Mouse (Mus musculus) left cerebral cortex, postnatal 36 days (tissue): ENCODE results near the gene Armc8. TPM values are rescaled to one million over a fixed set of nuclear protein-coding genes. Genes with fewer than 3 reads are reported as not detected.

Experiments used
- DNase-seq, 2 experiments: peaks; one replicate each; pipeline ENCODE4 v3.0.0; 2021 to 2022; ENCODE audit warnings: low spot score in 2 of 2, mixed read lengths in 1 of 2
- intact Hi-C: fragments of 180-260 bp; cut with DNase I; formaldehyde crosslinking; loops from one replicate; pipeline ENCODE4 v1.15.1; 2025
- total RNA-seq, 2 experiments: library from RNA; stranded (reverse); gene quantifications; 2 replicates each; pipeline ENCODE4 v1.2.3; 2021

Armc8 gene
- total RNA-seq, 2 experiments from 2014 or later: 49.5 to 52.4 TPM

DNA sequence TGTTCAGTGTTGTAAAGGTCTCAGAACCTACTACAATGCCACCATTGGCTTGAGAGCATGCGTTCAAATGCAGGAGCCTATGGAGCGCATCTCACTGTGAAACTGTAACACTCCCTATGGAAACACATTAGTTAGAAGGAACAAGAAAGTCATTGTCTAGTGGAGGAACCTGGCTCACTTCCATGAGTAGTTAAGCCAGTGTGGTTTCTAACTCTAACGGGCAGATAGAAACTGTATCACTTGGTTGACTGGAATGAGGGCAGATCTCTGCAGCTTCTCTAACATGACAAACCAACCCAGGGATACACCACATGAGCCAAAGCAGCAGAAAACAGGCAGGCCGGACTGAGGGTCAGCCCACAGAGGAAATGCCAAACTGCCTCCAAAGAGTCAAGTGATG is 114.5 kb downstream of the Armc8 start:
- DNase-seq: no peak
- intact Hi-C loops: no loop called here

- no peak for DNase-seq
- intact Hi-C loops: no loop called here
These were observed 117.5 kb downstream of the Armc8 start, which contains the start of gene Nme9 for GRCm38 (mm10) chr9:99451161-99451560. Gene Nme9, plus strand, starts transcription at chr9:99451475.

DNA sequence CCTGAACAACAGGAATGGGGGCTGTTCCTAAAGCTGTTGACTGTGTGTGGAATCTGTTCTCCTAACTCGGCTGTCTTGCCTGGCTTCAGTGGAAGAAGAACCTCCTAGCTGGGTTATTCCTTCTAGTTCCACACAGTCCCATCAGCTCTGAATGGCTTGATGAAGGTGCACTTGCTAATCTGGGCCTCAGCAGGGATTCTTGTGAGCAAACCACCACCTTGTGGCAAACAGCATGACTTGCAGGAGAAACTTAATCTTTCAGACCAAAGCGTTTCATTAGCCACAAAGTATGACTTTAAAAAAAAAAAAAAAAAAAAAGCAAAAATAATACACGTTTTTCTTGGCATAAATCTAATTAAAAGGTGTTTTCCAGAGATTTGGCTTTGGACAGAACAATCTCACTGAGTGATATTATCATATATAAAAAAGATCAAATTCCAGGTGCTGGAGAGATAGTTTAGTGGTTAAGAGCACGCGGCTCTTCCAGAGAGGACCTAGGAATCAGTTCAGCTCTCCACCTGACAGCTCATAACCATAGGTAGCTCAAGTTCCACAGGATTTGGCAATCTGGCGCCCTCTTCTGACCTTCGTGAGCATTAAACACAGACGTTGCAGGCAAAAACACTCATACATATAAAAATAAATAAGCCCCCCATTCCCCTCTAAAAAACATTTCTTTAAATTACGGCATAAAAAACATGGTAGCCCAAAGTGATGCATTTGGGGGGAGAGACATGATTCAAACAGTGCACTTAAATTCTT is 118.6 kb downstream of the Armc8 start:
- no peak for DNase-seq
- intact Hi-C loops: loop anchor here (5.0 kb wide), 2 partner anchors 208 to 388 kb away; partner anchors contain the start of gene Cep70

- intact Hi-C loops: loop anchor here (5.0 kb wide), 2 partner anchors 205 to 385 kb away; partner anchors contain the start of gene Cep70
- DNase-seq: no peak
These were observed 121.4 kb downstream of the Armc8 start for GRCm38 (mm10) chr9:99447323-99447722.

DNA sequence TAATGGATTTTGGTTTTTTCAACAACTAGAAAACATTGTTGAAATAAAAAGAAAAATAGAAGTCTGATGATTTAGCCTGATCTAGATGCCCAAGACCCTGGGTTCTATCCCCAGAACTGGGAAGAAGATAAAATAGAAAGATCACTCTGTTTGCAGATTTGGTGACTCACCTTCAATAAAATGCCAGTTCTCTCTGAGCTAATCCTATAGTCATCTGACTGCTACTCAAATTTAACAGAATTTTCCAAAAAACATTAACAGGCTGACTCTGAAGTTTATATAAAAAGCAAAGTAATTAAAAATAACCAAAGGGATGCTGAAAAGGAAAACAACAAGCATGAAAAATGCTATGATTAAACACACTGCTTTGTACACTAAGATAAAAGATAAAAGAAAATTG is 122.4 kb downstream of the Armc8 start:
- no peak for DNase-seq
- intact Hi-C loops: loop anchor here (5.0 kb wide), 2 partner anchors 204 to 384 kb away; partner anchors contain the start of gene Cep70

- no peak for DNase-seq
- intact Hi-C loops: loop anchor here (5.0 kb wide), 2 partner anchors 202 to 382 kb away; partner anchors contain the start of gene Cep70
These were observed 124.0 kb downstream of the Armc8 start for GRCm38 (mm10) chr9:99444590-99445178.

DNA sequence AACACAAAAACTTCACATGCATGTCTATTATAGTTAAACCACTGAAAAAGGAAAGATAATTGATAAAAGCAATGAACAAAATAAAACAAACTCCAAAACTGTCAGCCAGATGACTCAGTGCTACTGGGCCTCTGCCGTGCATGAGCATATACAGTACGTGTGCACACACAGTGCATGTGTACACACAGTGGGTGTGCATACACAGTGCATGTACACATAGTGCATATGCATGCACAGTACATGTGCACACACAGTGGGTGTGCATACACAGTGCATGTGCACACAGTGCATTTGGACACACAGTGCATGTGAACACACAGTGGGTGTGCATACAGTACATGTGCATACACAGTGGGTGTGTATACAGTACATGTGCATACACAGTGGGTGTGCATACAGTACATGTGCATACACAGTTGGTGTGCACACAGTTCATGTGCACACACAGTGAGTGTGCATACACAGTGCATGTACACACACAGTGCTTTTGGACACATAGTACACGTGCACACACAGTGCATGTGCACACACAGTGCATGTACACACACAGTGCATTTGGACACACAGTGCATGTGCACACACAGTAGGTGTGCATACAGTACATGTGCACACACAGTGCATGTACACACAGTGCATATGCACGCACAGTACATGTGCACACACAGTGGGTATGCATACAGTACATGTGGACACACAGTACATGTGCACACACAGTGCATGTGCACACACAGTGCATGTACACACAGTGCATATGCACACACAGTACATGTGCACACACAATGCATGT is 126.9 kb downstream of the Armc8 start:
- DNase-seq: no peak
- intact Hi-C loops: no loop called here

DNA sequence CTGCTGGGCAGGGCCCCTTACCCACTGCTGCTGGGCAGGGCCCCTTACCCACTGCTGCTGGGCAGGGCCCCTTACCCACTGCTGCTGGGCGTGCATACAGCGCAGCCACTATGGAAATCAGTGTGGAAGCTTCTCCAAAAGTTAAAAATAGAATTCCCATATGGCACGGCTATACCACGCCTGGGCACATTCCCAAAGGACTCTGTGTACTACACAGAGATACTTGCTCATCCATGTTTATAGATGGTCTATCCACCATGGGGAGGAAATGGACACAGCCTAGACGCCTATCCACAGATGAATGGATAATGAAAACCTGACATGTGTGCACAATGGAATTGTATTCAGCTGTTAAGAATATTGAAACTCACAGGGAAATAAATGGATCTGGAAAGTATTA is 127.8 kb downstream of the Armc8 start:
- DNase-seq: peak; percentile 78 to 79
- intact Hi-C loops: no loop called here

DNA sequence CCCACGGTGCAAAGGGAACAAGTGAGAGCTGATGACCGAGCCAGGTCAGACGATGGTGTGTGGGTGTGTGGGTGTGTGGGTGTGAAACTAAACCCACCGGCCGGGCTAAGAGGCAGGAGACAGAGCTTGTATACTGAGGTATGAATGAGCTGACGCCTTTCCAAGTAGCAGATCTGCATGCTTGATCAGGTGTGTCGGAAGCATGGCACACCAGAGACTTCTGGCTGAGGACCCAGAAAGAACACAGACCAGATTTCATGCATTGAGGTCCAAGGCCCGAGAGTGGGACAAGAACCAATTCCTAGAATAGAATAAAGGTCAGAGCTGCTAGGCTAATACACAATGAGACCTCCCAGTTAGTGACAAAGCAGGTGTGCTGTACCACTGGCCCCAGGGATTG is 129.6 kb downstream of the Armc8 start:
- intact Hi-C loops: loop anchor here (5.0 kb wide), 1 partner anchor 52 kb away; no protein-coding TSS in a partner anchor
- no peak for DNase-seq

DNA sequence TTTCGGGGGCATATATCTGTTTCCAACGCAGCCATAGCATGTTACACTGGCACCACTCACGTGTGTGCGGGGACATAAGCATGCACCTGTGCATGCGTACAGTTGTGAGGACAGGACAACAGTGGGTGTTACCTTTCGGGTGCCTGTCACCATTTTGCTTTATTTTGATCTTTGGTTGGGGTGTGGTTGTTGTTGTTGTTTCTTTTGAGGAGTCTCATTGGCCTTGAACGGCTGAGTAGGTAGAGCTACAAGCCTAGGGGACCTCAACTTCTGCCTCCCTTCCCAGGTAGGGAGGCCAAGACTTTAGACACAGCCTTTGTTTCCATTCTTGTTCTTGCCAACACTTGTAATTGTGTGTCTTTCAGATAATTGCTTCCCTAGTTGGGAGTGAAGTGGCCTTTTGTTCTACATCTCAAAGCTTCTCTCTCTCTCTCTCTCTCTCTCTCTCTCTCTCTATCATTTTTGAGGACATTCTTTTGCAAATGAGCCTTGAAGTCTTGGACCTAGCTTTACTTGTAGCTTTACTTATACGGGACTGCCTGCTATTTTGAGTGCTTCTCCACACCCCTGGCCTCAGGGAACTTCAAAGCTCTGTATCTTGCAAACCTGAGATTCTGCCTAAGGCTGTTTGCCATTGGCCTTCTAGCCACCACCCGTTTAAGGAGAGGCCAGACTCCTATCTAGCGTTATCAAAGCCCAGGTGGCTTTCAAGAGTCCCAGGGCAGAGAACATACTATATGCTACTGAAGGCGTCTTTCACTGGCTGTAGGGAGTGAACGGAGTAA is 130.7 kb downstream of the Armc8 start:
- DNase-seq: no peak
- intact Hi-C loops: loop anchor here (5.0 kb wide), 1 partner anchor 51 kb away; no protein-coding TSS in a partner anchor

DNA sequence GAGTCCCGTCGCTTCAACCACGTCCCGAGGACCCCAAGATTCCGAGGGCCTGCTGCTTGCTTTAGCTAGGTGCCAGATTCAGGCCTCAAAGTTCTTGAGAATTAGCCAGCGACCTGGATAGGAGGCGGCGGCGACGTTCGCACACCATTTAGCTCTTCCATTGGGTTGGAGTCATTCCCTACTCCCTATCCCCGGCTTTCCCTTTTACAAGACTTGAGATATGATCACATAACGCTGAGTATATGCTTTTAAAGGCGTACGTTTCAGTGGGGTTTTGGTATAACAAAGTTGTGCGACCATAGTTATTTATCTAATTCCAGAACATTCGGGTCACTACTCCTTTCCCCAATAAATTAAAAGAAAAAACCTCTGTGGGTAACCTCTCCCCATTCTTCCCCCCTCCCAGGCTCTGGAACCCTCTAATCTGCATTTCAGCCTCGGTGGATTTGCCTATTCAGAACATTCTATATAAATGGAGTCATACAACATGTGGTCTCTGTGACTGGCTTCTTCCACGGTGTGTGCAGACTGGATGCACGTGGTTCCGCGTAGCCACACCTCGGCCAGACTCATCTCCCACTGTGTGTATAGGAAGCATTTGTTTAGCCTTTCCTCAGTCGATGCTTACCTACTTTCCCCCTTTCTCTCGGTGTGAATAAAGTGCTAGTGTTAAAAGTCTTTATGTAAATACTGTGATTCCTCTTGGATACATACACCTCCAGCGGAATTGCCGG is 131.5 kb downstream of the Armc8 start, which contains the start of gene Mras:
Gene Mras, minus strand, starts transcription at position 351 of the 734 bp plus-strand sequence.
- intact Hi-C loops: loop anchor here (5.0 kb wide), 1 partner anchor 50 kb away; no protein-coding TSS in a partner anchor
- no peak for DNase-seq

DNA sequence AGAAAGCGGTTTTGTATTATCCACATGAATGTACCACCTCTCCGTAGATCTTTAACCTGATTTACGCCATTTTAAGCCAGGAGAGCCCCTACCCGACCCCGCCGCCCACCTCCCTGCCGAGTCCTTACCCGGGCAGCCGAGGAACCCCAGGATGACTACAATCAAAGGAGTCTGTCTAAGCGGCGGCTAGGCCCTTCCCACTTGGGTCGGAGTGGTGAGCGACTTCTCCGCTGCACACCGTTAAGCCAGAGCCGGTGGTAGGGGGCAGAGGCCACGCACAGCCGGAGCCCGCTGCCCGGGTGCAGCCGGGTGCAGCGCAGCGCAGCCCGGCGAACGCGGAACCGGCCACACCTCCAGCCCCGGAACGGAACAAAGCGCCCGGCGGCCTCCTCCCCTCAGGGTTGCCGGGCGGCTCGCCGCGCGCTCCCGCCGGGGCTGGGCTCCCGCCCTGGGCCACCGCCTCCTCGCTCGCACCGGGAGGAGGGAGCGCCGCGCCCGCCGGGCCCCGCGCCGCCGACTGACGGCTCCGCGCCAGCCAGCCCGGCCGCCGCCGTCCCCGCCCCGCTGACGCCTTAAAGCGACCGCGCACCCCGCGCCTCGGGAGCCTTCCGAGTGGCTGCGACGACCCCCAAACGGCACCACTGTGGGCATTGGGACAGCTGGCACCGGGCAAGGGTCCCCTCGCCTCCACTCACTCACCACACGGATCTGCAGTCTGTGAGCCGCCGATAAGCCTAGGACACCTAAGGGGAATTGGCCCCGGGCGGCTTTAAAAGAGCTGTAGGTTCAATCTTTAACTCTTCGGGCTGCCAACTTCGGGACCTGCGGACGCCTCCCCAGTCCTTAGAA is 132.3 kb downstream of the Armc8 start:
- intact Hi-C loops: loop anchor here (5.0 kb wide), 1 partner anchor 49 kb away; no protein-coding TSS in a partner anchor
- DNase-seq: peak; percentile 86 to 91

- DNase-seq: peak in 1 of 2 experiments; percentile 56
- intact Hi-C loops: loop anchor here (5.0 kb wide), 1 partner anchor 48 kb away; no protein-coding TSS in a partner anchor
These were observed 133.0 kb downstream of the Armc8 start for GRCm38 (mm10) chr9:99435619-99436181.

DNA sequence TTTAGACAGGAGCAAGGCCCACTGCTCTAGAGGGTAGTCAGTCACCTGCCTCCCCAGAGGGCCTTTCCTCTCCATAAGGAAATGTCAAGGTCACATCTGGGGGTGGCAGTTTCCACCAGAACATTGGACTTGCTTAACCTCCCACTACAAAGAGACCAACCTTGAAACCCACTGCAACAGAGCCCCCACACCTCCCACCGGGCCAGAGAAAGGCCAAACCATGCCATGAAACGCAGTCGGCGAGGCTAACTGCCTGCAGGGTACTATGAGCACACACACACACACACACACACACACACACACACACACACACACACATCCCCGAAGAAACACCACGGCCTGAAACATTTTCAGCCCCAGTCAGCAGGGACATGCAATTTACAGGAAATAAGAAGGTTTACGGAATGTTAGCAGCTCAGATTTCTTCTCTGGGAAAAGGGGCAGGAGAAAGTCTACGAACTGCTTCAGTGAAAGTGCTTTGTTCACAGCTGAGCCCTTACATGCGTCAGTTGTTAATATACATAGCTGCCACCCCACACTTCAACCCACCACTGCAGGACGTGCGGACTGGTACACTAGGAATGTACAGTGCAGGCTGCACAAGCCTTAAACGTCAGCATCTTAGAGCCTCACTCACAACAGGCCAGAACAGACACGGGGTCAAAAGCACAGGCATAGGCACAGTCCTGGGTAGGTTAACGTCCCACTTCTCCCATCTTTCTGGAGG is 133.6 kb downstream of the Armc8 start:
- intact Hi-C loops: loop anchor here (5.0 kb wide), 1 partner anchor 48 kb away; no protein-coding TSS in a partner anchor
- DNase-seq: peak; percentile 70 to 73

DNA sequence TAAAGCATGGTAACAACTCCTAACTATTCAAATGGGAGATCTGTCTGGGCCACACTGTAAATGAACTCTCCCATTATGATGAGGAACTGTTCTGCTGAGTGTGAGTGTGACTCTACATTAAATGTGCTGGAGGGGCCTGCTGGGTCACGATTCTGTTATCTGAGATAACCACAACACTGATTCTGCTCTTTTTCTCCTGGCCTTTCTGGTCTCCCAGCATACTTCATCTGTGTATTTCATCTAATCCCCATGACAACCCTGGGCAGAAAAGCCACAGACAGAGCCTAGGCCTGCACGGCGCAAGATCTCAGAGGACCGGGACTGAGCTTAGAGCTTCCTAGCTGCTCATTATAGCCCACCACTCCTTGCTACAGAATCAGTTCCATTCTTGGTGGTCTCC is 136.2 kb downstream of the Armc8 start:
- intact Hi-C loops: no loop called here
- no peak for DNase-seq

DNA sequence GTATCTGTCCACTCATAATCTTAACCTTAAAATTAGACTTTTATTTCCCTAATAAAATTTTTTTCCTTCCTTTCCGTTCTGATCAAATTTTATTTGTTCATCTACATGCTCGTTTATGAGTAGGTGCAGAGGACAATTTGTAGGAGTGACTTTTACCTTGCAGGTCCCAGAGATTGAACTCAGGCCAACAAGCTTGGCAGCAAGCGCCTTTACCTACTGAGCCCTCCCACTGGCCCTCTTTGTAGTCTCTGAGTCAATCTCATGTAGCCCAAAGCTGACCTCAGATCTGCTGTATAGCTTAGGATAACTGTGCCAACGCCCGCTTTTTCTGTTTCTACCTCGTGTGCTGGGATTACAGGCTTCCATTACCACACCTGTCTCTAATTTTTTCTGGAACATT is 136.7 kb downstream of the Armc8 start:
- DNase-seq: no peak
- intact Hi-C loops: no loop called here
